Mouse (Mus musculus) thymus, adult 2 months (tissue): ENCODE data around the gene Hs3st2.

ENCODE experiments used
- CTCF ChIP-seq: fragments of 200-500 bp; IDR thresholded peaks from 2 replicates; pipeline ENCODE4 v1.5.1; 2012; ENCODE audit warnings: mild to moderate bottlenecking, control low read depth, low read length, moderate library complexity, borderline replicate concordance; ENCODE audit not compliant: control insufficient read depth, poor library complexity, insufficient read depth; ENCODE audit errors: extremely low read depth
- POLR2A ChIP-seq: fragments of 200-500 bp; IDR thresholded peaks from 2 replicates; pipeline ENCODE4 v1.6.1; 2012; ENCODE audit warnings: mild to moderate bottlenecking, low read length, control low read depth, moderate library complexity; ENCODE audit not compliant: control insufficient read depth, poor library complexity, insufficient read depth; ENCODE audit errors: extremely low read depth

- no peak for TF ChIP-seq CTCF
- TF ChIP-seq POLR2A, result no peak
These were observed 2.2 kb downstream of the Hs3st2 start for GRCm38 (mm10) chr7:121393884-121394283.
